Mouse (Mus musculus): Measurements from ENCODE around the gene Gde1.

The Gde1 gene

GRCm38 (mm10) chr7:118670142-118670541, 35.4 kb downstream of the Gde1 start:
- CTCF ChIA-PET: interaction anchor here in 1 of 4 experiments (0.6 kb wide), 1 partner anchor 20 kb away, joined by 3 read pairs; no protein-coding TSS in a partner anchor
- POLR2A ChIA-PET: interaction anchor here in 1 of 4 experiments (0.6 kb wide), 1 partner anchor 21 kb away, joined by 3 read pairs; no protein-coding TSS in a partner anchor

- CTCF ChIA-PET: no interaction called here
- POLR2A ChIA-PET: no interaction called here
These were observed 37.8 kb downstream of the Gde1 start for GRCm38 (mm10) chr7:118667773-118668172.

DNA sequence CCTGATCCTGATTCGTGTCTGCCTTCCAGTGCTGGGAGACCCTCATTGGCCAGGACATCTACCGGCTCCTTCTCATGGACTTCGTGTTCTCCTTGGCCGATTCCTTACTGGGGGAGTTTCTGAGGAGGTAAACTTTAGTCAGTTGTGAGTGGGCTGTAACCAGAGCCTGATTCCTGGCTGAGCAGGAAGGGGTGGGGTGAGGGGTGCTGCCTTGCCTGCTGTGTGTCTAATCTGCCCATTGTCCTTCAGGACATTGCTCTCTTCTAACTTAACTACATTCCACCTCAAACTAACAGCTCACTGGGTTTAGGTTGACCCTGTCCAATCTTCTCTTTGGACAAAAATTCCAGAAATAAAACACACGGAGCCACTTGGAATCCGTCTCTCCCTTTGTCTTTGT, 48.8 kb downstream of the Gde1 start:
- ChIA-PET CTCF (interaction anchor here in 1 of 4 experiments (0.7 to 1.2 kb wide), 2 partner anchors 143 to 579 kb away, joined by 3 to 4 read pairs; no protein-coding TSS in a partner anchor), POLR2A (interaction anchor here in 1 of 4 experiments (0.7 kb wide), 1 partner anchor 84 kb away, joined by 3 read pairs; no protein-coding TSS in a partner anchor)

- CTCF ChIA-PET: interaction anchor here in 2 of 4 experiments (0.5 to 1.3 kb wide), 4 partner anchors 15 to 178 kb away, joined by 3 to 4 read pairs (median 4); no protein-coding TSS in a partner anchor
- POLR2A ChIA-PET: interaction anchor here in 3 of 4 experiments (0.7 to 1.7 kb wide), 13 partner anchors 8 to 179 kb away, joined by 3 to 10 read pairs (median 3); partner anchors contain the start of genes Ccp110 (in 1 of the 3) and Tmc5 (in 1 of the 3)
These were observed 52.8 kb downstream of the Gde1 start for GRCm38 (mm10) chr7:118652572-118653295.

GRCm38 (mm10) chr7:118650891-118651290, 54.7 kb downstream of the Gde1 start:
- ChIA-PET POLR2A (interaction anchor here in 1 of 4 experiments (1.2 to 1.5 kb wide), 2 partner anchors 8 to 9 kb away, joined by 4 read pairs; no protein-coding TSS in a partner anchor), CTCF (no interaction called here)

DNA sequence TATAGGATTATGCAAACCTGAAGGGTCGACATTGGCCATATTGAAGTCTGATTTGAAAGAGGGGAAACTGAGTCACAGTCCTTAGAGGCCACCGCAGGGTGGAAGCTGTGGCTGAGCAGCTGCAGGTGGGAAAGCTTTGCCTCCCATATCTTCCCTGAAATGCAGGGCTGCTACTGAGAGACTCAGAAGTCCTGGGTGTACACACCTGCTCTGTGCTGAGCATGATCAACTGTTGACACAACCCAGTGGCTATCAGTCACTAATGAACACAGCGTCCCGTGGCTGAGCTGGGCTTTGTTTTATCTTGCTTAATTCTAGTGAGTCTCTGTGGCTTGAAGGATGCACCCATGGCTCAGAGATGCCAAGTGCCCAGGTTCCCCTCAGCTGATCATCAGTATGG, 55.5 kb downstream of the Gde1 start:
- POLR2A ChIA-PET: interaction anchor here in 3 of 4 experiments (0.5 to 1.2 kb wide), 3 partner anchors 9 to 41 kb away, joined by 3 to 4 read pairs (median 3); no protein-coding TSS in a partner anchor

GRCm38 (mm10) chr7:118649328-118649727, 56.2 kb downstream of the Gde1 start:
- CTCF ChIA-PET: interaction anchor here in 2 of 4 experiments (0.6 to 1.2 kb wide), 2 partner anchors 131 to 843 kb away, joined by 3 to 4 read pairs; no protein-coding TSS in a partner anchor
- POLR2A ChIA-PET: no interaction called here

More for the DNA sequence above, 55.5 kb downstream of the Gde1 start:
- CTCF ChIA-PET: interaction anchor here in 1 of 4 experiments (1.2 kb wide), 1 partner anchor 131 kb away, joined by 4 read pairs; no protein-coding TSS in a partner anchor

- POLR2A ChIA-PET: interaction anchor here in 2 of 4 experiments (1.1 to 1.6 kb wide), 2 partner anchors 49 kb away, joined by 3 read pairs; partner anchors contain the start of gene Tmc5 (in 2 of the 2)
- CTCF ChIA-PET: no interaction called here
These were observed 59.3 kb downstream of the Gde1 start for GRCm38 (mm10) chr7:118646237-118646636.

Measured in embryonic stem cell, embryonic (primary cell).